Mouse (Mus musculus) limb, embryonic 10.5 days (tissue): ENCODE results near the gene Zbed6. TPM values are rescaled to one million over a fixed set of nuclear protein-coding genes. Genes with fewer than 3 reads are reported as not detected.
A peak's percentile ranks its signal among the peaks of the same experiment; 100 is the strongest.

Experiments used
- DNase-seq: peaks from one replicate; pipeline ENCODE4 v3.0.0-alpha.2; 2017; ENCODE audit warnings: low spot score
- H3K27ac ChIP-seq: fragments of 300-500 bp; sonication (generic); 2 replicates; pipeline ENCODE4 v1.5.1; 2016; ENCODE audit warnings: mild to moderate bottlenecking
- H3K27me3 ChIP-seq: fragments of 300-500 bp; sonication (generic); 2 replicates; pipeline ENCODE4 v1.6.1; 2016; ENCODE audit warnings: low read depth, mild to moderate bottlenecking; ENCODE audit not compliant: poor library complexity, severe bottlenecking
- H3K36me3 ChIP-seq: fragments of 300-500 bp; sonication (generic); 2 replicates; pipeline ENCODE4 v1.6.1; 2016; ENCODE audit warnings: mild to moderate bottlenecking, moderate library complexity
- H3K4me1 ChIP-seq: fragments of 300-500 bp; sonication (generic); 2 replicates; pipeline ENCODE4 v1.6.1; 2016
- H3K4me3 ChIP-seq: fragments of 300-500 bp; sonication (generic); 2 replicates; pipeline ENCODE4 v1.5.1; 2016; ENCODE audit warnings: mild to moderate bottlenecking, moderate library complexity
- H3K9me3 ChIP-seq: fragments of 300-500 bp; sonication (generic); replicated peaks from 2 replicates; pipeline ENCODE4 v1.6.1; 2016; ENCODE audit warnings: mild to moderate bottlenecking
- WGBS: fragments of 180-500 bp; shearing (Covaris S2); methylation state at CpG from one replicate; pipeline ENCODE4 v1.1.7; 2016; 5-methylcytosine and 5-hydroxymethylcytosine counted together
- polyA plus RNA-seq: library from polyadenylated mRNA; unstranded; fragments of >200 nt; fragmentation: Nextera tagmentation; extraction: Ambion mirVana; gene quantifications from 2 replicates; pipeline ENCODE4 v1.2.1, GENCODE M21; 2016

The Zbed6 gene
- polyA plus RNA-seq, 1 experiment from 2014 or later, result not detected

DNA sequence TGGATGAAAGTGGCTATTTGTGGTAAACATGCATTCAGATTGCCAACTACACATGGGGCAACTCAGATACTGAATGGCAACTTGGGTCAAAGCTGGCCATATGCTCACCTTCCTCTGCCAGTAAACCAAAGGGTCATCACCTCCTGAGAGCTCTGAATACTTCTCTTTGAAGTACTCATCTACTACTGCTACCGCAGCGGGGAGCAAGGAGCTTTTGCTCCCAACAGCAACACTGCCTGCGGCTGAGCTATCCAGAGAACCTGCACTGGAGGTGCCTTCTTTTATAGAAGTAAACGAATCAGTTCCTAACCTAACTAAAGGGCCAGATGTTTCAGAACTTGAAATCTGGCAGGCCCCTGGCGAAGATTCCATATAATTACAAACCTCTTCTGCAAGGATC lies 3.9 kb downstream of the Zbed6 start:
- WGBS, result 29% methylated on average over 5 of the region's 5 CpGs
- no peaks in the 10 kb centered on the region for H3K27me3 ChIP-seq
- DNase-seq, result no peak
- H3K4me1 ChIP-seq, result peaks cover 32% of the 10 kb centered on the region
- H3K9me3 ChIP-seq, result no peaks in the 10 kb centered on the region
- H3K36me3 ChIP-seq, result peaks cover 68% of the 10 kb centered on the region
- no peak overlapping the region for H3K4me3 ChIP-seq
- H3K27ac ChIP-seq, result no peak overlapping the region

DNA sequence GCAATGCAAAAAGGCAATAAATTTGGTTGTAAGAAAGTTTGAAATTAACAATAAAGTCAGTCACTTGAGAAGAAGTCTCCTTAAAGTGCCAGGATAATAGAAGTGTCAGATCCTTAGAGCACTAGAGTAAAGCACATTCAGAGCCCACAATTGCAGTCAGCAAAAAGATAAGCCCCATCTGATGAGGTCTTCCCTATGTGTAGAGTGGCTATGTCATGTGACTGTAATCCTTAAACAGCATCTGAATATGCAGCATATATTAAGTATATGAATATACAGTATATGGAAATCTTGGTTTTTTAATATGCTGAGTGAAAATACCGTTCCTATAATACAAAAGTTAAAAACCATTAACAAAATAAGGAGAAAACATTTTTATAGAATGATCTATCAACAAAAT lies 7.7 kb downstream of the Zbed6 start:
- Histone ChIP-seq H3K9me3 (no peaks in the 10 kb centered on the region), H3K4me3 (no peak overlapping the region), H3K27ac (no peak overlapping the region), H3K4me1 (peaks cover 15% of the 10 kb centered on the region), H3K27me3 (no peaks in the 10 kb centered on the region), H3K36me3 (peaks cover 82% of the 10 kb centered on the region)
- WGBS, result 97% methylated on average over 1 of the region's 1 CpGs
- DNase-seq, result no peak

DNA sequence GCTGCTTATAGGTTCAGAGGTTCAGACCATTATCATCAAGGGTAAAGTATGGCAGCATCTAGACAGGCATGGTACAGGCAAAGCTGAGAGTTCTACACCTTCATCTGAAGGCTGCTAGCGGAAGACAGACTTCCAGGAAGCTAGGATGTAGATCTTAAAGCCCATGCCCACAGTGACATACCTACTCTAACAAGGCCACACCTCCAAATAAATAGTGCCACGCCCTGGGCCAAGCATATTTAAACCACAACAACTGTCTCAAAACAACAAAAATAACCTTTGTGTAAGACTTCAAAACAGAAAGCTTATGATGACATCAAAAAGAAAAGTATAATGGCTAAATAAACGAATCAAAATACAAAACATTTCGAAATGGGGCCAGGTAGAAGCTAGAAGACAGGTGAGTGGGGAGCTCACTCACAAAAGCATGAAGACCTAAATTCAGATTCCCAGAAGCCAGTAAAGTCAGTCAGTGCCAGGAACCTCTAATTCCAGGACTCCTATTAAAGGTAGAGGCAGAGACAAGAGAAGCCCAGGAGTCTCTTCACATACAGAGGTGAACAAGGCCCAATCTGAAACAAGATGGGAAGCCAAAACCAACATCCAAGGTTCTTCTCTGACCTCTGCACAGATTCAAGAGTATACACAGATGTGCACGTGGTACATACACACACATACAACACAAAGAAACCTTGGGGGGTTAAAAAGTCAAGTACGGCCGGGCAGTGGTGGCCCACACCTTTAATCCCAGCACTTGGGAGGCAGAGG lies 10.2 kb downstream of the Zbed6 start:
- Histone ChIP-seq H3K4me3 (no peak overlapping the region), H3K27me3 (no peaks in the 10 kb centered on the region), H3K9me3 (no peaks in the 10 kb centered on the region), H3K27ac (no peak overlapping the region), H3K4me1 (no peaks in the 10 kb centered on the region), H3K36me3 (peaks cover 83% of the 10 kb centered on the region)
- WGBS, result 95% methylated on average over 7 of the region's 7 CpGs
- no peak for DNase-seq

DNA sequence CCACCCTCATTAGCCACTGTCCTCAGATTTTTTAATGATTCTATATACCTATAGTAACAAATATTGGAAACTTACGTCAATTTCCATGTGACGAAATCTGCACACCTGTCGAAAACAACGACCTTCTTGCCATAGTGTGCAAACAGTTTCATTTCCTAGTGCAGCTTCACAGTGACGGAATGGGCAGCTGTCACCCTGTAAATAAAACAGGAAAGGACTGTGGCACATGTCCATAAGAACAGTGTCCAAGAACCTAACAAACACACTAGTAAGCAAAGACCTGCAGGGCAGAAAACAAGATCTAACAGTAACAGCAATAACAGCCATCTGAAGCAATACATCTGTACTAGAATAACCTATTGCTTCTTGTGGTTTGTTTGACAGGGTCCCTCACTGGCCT lies 15.0 kb downstream of the Zbed6 start:
- no peaks in the 10 kb centered on the region for H3K9me3 ChIP-seq
- H3K4me3 ChIP-seq, result no peak overlapping the region
- 97% methylated on average over 5 of the region's 5 CpGs for whole genome bisulfite sequencing
- H3K27ac ChIP-seq, result no peak overlapping the region
- no peak for DNase-seq
- no peaks in the 10 kb centered on the region for H3K4me1 ChIP-seq
- no peaks in the 10 kb centered on the region for H3K27me3 ChIP-seq
- peaks cover 92% of the 10 kb centered on the region for H3K36me3 ChIP-seq

DNA sequence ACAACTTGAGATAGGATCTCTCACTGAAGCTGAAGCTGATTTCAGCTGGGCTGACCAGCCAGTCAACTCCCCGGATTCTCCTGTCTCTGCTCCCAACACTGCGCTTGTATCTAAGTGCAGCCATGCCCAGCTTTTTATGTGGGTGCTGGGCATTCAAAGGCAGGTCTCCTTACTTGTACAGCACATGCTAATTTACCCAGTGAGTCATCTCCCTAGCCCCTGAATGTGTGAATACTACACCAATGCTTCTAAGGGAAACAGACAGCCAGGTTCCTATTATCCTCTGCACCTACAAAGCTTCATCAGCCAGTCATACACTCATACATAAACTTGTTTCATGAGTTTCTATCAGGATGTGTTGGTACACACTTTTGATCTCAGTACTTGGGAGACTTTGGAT lies 19.5 kb downstream of the Zbed6 start:
- Histone ChIP-seq H3K4me3 (no peak overlapping the region), H3K27me3 (no peaks in the 10 kb centered on the region), H3K4me1 (no peaks in the 10 kb centered on the region), H3K36me3 (peaks cover 100% of the 10 kb centered on the region), H3K27ac (no peak overlapping the region), H3K9me3 (no peaks in the 10 kb centered on the region)
- no peak for DNase-seq
- 96% methylated on average over 2 of the region's 2 CpGs for WGBS

DNA sequence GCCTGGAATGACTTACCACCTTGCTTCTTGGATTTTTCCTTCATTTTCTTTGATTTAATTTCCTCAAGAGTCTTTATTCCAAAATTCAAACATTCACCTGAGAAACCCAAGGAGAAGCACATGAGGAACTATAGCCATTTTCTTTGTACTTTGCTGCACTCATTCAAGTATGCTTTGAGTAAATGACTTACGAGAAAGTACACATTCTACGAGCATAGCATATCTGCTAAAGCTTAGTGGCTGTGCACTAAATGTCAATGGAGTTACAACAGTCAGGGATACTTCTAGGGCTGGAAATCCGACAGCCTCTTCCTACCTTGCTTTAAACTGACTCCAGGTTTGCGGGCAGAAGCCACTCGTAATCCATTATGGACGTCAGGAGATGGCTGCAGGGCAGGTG lies 22.2 kb downstream of the Zbed6 start:
- Histone ChIP-seq H3K4me1 (no peaks in the 10 kb centered on the region), H3K27ac (no peak overlapping the region), H3K9me3 (no peaks in the 10 kb centered on the region), H3K36me3 (peaks cover 100% of the 10 kb centered on the region), H3K4me3 (no peak overlapping the region), H3K27me3 (no peaks in the 10 kb centered on the region)
- no peak for DNase-seq
- 93% methylated on average over 6 of the region's 6 CpGs for WGBS

DNA sequence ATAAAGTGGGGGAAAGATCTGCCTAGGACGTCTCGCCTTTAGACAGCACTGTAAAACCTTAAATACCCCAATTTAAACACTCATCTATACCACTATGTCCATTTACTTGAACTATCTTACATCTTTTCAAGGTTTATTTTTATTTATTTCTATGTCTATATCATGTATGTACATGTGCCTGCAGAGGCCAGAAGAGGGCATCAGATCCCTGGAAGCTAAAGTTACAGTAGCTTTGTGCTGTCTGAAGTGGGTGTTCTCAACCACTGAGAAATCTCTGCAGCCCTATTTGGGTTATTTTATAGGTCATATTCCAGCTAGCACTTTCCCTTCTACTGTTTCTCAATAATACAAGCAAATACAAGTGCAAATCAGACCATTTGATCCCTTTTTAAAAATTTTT lies 28.5 kb downstream of the Zbed6 start:
- WGBS, result 95% methylated on average over 2 of the region's 2 CpGs
- no peak for DNase-seq
- Histone ChIP-seq H3K27me3 (no peaks in the 10 kb centered on the region), H3K27ac (no peak overlapping the region), H3K4me1 (no peaks in the 10 kb centered on the region), H3K4me3 (no peak overlapping the region), H3K36me3 (peaks cover 100% of the 10 kb centered on the region), H3K9me3 (no peaks in the 10 kb centered on the region)

DNA sequence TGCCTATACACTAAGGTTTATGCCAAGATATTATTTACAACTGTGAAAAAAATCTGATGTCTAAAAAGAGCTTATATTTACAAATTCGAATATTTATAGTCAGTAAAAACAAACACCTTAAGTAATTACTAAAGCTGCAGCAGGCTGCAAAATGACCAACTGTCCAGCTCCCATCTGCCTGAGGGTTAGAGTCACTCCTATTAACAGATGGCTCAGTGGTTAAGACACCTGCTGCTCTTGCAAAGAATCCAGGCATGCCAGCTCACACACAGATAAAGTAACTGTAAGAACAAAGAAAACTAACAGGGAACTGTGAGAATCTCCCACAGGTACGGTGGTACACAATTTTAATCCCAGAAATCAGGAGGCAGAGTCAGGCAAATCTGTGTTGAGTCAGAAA lies 35.6 kb downstream of the Zbed6 start:
- no peak for DNase-seq
- Histone ChIP-seq H3K27ac (no peak overlapping the region), H3K27me3 (no peaks in the 10 kb centered on the region), H3K36me3 (peaks cover 99% of the 10 kb centered on the region), H3K4me1 (no peaks in the 10 kb centered on the region), H3K4me3 (no peak overlapping the region), H3K9me3 (no peaks in the 10 kb centered on the region)
- WGBS, result 86% methylated on average over 2 of the region's 2 CpGs

DNA sequence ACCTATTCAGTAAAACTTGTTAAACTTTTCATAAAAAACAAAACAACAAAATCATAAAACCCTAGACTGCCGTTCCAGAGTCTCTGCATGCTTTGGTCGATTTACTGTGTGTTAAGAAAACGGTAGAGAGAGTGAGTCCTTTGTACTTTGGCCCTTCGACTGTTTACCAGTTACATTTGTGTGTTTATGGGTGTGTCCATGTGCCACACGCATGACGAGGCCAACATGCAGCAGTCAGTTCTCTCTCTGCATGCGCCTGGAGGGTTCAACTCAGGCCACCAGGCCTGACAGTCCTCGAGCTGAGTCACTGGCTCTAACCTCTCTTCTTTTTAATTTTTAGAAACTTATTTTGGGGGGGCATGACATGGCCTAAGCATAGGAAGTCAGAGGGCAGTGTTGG lies 42.4 kb downstream of the Zbed6 start:
- no peak overlapping the region for H3K4me3 ChIP-seq
- peaks cover 82% of the 10 kb centered on the region for H3K36me3 ChIP-seq
- H3K9me3 ChIP-seq, result no peaks in the 10 kb centered on the region
- WGBS, result 85% methylated on average over 8 of the region's 8 CpGs
- no peaks in the 10 kb centered on the region for H3K27me3 ChIP-seq
- no peaks in the 10 kb centered on the region for H3K4me1 ChIP-seq
- DNase-seq, result no peak
- H3K27ac ChIP-seq, result no peak overlapping the region

DNA sequence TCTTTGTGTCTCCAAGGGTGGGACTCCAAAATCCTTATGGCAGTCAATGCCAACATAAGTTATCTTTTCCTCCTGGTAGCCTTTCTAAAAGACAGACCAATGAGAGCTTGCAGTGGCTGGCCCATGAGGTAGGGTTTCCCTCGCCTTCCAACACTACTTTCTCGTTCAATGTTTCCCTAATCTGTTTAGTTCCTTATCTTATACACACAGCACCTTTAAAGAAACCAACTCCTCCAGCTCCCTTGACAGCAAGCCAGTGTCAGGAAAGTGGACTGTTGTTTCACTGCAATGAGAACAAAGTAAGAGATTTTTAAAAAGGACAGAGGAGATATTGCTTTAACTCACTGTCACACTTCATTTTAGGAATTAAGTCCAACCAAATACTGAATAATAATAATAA lies 42.8 kb downstream of the Zbed6 start:
- Histone ChIP-seq H3K4me1 (no peaks in the 10 kb centered on the region), H3K9me3 (no peaks in the 10 kb centered on the region), H3K4me3 (no peak overlapping the region), H3K36me3 (peaks cover 78% of the 10 kb centered on the region), H3K27me3 (no peaks in the 10 kb centered on the region), H3K27ac (no peak overlapping the region)
- no peak for DNase-seq
- WGBS, result 76% methylated on average over 2 of the region's 2 CpGs

DNA sequence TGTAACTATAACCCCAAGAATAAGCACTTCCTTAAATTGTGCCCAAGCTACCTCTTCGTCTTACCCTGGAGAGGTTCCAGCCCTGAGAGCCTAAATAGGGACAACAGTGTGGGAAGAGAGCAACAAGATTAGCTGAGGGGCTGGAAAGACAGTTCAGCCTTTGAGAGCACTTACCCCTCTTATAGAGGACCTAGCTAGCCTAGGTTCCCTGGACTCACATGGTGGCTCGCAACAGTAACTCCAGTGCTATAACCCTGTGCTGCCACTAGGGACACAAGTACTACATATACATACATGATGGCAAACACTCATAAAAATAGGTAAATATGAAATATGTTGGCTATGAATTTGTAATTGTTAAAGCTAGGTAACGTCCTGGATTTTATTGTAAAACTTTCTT lies 46.9 kb downstream of the Zbed6 start:
- Histone ChIP-seq H3K4me3 (no peak overlapping the region), H3K27ac (no peak overlapping the region), H3K4me1 (peaks cover 6% of the 10 kb centered on the region; the same call in 1 of the 2 replicates), H3K36me3 (peaks cover 39% of the 10 kb centered on the region), H3K27me3 (no peaks in the 10 kb centered on the region), H3K9me3 (no peaks in the 10 kb centered on the region)
- 76% methylated on average over 3 of the region's 3 CpGs for WGBS
- no peak for DNase-seq

DNA sequence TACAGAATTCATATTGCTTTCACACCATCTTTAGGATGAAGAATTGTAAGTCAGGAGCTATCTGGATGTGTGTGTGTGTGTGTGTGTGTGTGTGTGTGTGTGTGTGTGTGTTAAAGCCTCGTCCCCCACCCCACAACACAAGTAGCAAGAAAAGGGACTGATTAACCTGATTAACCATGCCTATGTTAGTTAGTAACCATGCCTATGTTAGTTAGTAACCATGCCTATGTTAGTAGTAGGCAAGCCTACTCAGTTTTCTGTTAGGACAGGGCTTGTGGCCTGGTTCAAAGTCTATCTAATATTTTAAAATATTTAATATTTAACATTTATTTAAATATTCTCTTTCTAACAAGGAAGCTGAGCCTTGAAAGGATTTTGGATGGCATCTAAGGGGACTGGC lies 49.2 kb downstream of the Zbed6 start:
- Histone ChIP-seq H3K27me3 (no peaks in the 10 kb centered on the region), H3K27ac (no peak overlapping the region), H3K36me3 (peaks cover 45% of the 10 kb centered on the region), H3K4me1 (peaks cover 6% of the 10 kb centered on the region; the same call in 1 of the 2 replicates), H3K4me3 (no peak overlapping the region), H3K9me3 (no peaks in the 10 kb centered on the region)
- DNase-seq, result no peak
- 80% methylated on average over 1 of the region's 1 CpGs for WGBS

DNA sequence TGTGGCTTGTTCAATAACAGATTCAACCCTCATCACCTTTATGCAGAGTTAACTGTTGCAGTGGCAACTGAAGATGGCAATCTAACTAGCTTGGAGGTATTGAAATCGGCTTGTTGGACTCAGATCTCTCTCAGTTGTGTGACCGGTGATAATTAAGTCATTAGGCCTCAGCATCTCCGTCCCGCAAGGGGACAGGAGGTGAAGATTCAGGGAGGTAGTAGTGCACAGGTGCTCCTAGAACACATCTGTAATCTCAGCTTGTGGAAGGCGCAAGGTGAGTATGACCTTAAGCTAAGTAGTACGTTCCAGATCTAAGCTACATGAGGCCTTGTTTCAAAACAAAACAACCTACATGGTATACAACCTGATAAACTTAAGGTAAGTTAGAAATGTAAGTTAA lies 50.1 kb downstream of the Zbed6 start:
- no peaks in the 10 kb centered on the region for H3K27me3 ChIP-seq
- DNase-seq, result no peak
- H3K4me1 ChIP-seq, result peaks cover 6% of the 10 kb centered on the region; the same call in 1 of the 2 replicates
- H3K4me3 ChIP-seq, result peak overlapping the region; percentile 96
- H3K36me3 ChIP-seq, result peaks cover 49% of the 10 kb centered on the region
- H3K27ac ChIP-seq, result peak overlapping the region; percentile 100; the same call in 1 of the 2 replicates
- 62% methylated on average over 6 of the region's 6 CpGs for WGBS
- no peaks in the 10 kb centered on the region for H3K9me3 ChIP-seq
